Mouse (Mus musculus): ENCODE data around the gene Bach1. TPM values are rescaled to one million over a fixed set of nuclear protein-coding genes. Genes with fewer than 3 reads are reported as not detected.

Gene Bach1
- polyA plus RNA-seq, 1 experiment from 2014 or later: 9.6 TPM

DNA sequence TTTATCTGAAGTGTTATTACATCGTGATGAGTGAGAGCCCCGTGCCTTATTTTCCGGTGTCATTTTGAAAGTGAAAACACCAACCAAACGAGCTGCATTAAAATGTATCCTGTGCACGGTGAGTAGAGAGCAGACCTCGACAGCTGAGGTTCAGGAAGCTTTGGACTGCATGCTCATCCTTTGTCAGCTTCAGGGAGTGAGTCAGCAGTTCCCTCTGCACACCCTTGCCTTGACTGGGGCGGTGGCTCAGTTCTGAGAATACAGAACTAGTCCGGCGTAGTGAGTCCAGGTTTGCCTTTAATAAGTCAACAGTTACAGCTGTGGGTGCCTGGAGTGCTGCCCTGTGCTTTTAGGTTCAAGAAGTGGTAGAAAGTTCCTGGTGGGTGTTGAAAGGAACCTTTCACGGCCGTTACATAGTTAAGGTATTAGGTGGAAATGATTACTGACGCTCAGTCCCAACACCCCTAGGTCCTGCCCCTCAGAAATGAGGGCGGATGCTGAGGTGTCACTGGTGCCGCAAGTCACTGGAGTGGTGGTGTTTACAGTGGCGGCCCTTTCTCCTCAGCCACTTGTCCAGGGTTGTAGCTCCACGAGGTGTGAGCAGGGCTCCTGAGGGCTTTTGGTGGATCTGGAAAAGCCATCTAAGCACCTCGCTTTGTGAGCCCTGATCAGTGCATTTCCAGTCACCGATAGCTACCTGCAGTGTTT is 14.4 kb downstream of the Bach1 start:
- 65% methylated on average over 18 of the region's 18 CpGs for WGBS
- ATAC-seq (ENCODE audit: insufficient read depth, low FRiP score): peak; percentile 78
- no peak overlapping the region for H3K27ac ChIP-seq (ENCODE audit: low read length)

DNA sequence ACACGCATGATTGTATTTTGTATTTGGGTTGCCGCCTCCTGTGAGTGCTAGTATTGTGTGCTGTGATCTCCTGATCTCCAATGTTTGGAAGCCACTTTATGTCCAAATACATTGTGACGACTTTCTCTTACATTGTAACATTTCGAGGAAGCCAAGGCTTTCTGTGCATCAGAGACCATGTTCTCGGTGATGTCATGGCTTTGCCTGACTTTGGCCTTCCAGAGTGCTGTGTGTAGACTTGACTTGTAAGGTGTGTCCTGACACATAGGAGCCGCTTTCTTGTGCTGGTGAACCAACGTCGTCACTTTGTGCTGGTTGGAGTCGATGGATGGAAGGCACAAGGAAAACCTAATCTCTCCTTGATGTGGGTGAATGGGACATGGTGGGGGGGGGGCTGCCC is 15.8 kb downstream of the Bach1 start:
- 85% methylated on average over 9 of the region's 9 CpGs for whole genome bisulfite sequencing
- Histone ChIP-seq H3K4me2 (ENCODE audit: low read depth, low read length) (no peak overlapping the region), H3K4me3 (replicated peaks; ENCODE audit: low read length) (no peak overlapping the region), H3K27ac (ENCODE audit: low read length) (no peak overlapping the region), H3K9ac (ENCODE audit: low read length) (no peak overlapping the region), H3K27me3 (ENCODE audit: control insufficient read depth, insufficient read depth, low read length) (no peaks in the 10 kb centered on the region), H3K4me1 (ENCODE audit: control insufficient read depth, insufficient read depth, low read length) (peaks cover 16% of the 10 kb centered on the region), H3K36me3 (ENCODE audit: control insufficient read depth, insufficient read depth, low read length) (no peaks in the 10 kb centered on the region), H3K9me3 (replicated peaks; ENCODE audit: control insufficient read depth, low read length) (no peaks in the 10 kb centered on the region)
- ATAC-seq (ENCODE audit: insufficient read depth, low FRiP score): no peak

More for the DNA sequence above, 14.4 kb downstream of the Bach1 start:
- no peaks in the 10 kb centered on the region for H3K27me3 ChIP-seq (ENCODE audit: control insufficient read depth, insufficient read depth, low read length)
- peaks cover 22% of the 10 kb centered on the region for H3K4me1 ChIP-seq (ENCODE audit: control insufficient read depth, insufficient read depth, low read length)
- no peak overlapping the region for H3K4me3 ChIP-seq (replicated peaks; ENCODE audit: low read length)
- H3K9me3 ChIP-seq (replicated peaks; ENCODE audit: control insufficient read depth, low read length): no peaks in the 10 kb centered on the region
- H3K9ac ChIP-seq (ENCODE audit: low read length): no peak overlapping the region
- no peaks in the 10 kb centered on the region for H3K36me3 ChIP-seq (ENCODE audit: control insufficient read depth, insufficient read depth, low read length)
- no peak overlapping the region for H3K4me2 ChIP-seq (ENCODE audit: low read depth, low read length)

DNA sequence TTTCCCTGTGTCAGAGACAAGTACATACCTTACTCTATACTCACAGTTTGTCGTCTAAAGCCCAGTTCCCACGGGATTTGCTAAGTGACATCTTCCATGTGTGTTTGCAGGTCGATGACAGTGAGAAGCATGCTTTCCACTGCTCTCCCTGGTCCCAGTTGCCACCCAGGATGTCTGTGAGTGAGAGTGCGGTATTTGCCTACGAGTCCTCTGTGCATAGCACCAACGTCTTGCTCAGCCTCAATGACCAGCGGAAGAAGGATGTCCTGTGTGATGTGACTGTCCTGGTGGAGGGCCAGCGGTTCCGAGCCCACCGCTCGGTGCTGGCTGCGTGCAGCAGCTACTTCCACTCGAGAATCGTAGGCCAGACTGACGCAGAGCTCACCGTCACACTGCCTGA is 16.5 kb downstream of the Bach1 start:
- no peak overlapping the region for H3K9ac ChIP-seq (ENCODE audit: low read length)
- no peaks in the 10 kb centered on the region for H3K27me3 ChIP-seq (ENCODE audit: control insufficient read depth, insufficient read depth, low read length)
- no peaks in the 10 kb centered on the region for H3K36me3 ChIP-seq (ENCODE audit: control insufficient read depth, insufficient read depth, low read length)
- H3K4me2 ChIP-seq (ENCODE audit: low read depth, low read length): no peak overlapping the region
- no peak overlapping the region for H3K27ac ChIP-seq (ENCODE audit: low read length)
- no peak overlapping the region for H3K4me3 ChIP-seq (replicated peaks; ENCODE audit: low read length)
- no peaks in the 10 kb centered on the region for H3K9me3 ChIP-seq (replicated peaks; ENCODE audit: control insufficient read depth, low read length)
- ATAC-seq (ENCODE audit: insufficient read depth, low FRiP score): no peak
- peaks cover 16% of the 10 kb centered on the region for H3K4me1 ChIP-seq (ENCODE audit: control insufficient read depth, insufficient read depth, low read length)
- 89% methylated on average over 16 of the region's 16 CpGs for WGBS

DNA sequence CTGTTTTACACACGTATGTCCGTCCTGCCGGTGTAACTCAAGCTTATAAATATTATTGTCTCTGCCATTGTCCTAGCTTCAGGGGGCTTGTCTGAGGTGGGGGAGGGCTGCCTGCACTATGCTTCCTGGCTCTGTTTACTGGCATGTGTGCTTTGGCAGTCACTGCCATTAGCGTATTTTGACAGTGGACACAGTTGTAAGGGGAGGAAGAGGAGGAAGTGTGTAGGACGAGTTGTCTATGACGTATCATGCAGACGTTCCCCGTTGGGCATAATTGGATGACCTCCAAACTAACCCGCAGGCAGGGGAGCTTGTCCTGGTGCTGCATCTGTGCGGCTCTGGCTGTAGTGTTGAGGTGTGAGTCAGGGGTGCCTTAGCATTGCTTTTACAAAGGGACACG is 17.5 kb downstream of the Bach1 start:
- Histone ChIP-seq H3K4me1 (ENCODE audit: control insufficient read depth, insufficient read depth, low read length) (peaks cover 16% of the 10 kb centered on the region), H3K4me3 (replicated peaks; ENCODE audit: low read length) (no peak overlapping the region), H3K9ac (ENCODE audit: low read length) (no peak overlapping the region), H3K27ac (ENCODE audit: low read length) (peak overlapping the region; percentile 12; the same call in 1 of the 2 replicates), H3K27me3 (ENCODE audit: control insufficient read depth, insufficient read depth, low read length) (no peaks in the 10 kb centered on the region), H3K9me3 (replicated peaks; ENCODE audit: control insufficient read depth, low read length) (no peaks in the 10 kb centered on the region), H3K36me3 (ENCODE audit: control insufficient read depth, insufficient read depth, low read length) (no peaks in the 10 kb centered on the region), H3K4me2 (ENCODE audit: low read depth, low read length) (no peak overlapping the region)
- peak; percentile 42; the same call in 1 of the 2 replicates for ATAC-seq (ENCODE audit: insufficient read depth, low FRiP score)
- WGBS: 67% methylated on average over 11 of the region's 11 CpGs

DNA sequence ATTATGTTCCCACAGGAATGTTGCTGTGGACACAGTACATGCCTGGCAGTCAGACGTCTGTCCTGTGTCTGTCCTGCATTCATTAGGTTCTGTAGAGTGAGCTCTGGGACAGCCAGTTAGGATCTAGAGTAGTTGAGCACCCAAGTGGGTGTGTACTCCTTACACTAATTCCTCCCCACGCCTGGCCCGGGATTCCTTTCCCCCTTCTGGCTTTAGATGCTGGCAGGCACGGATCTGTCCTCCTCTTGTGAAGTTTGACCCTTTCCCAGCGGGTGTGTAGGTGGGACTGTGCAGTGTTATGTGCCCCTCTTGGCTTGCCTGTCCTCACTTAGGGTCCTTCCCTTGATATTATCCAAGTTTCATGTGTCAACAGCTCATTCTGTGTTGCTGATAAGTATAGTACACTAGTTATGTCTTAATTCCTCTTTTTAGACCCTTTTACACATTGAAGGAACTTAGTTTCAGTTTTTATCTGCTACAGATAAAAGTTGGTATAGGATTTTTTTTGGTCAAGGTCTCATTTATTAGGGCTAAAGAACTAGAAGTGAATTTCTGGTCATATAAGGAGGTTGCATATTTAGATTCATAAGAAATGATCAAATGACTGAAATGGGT is 18.4 kb downstream of the Bach1 start:
- no peaks in the 10 kb centered on the region for H3K27me3 ChIP-seq (ENCODE audit: control insufficient read depth, insufficient read depth, low read length)
- ATAC-seq (ENCODE audit: insufficient read depth, low FRiP score): no peak
- no peak overlapping the region for H3K9ac ChIP-seq (ENCODE audit: low read length)
- 60% methylated on average over 5 of the region's 5 CpGs for WGBS
- H3K4me3 ChIP-seq (replicated peaks; ENCODE audit: low read length): no peak overlapping the region
- no peaks in the 10 kb centered on the region for H3K9me3 ChIP-seq (replicated peaks; ENCODE audit: control insufficient read depth, low read length)
- H3K4me1 ChIP-seq (ENCODE audit: control insufficient read depth, insufficient read depth, low read length): peaks cover 16% of the 10 kb centered on the region
- H3K4me2 ChIP-seq (ENCODE audit: low read depth, low read length): no peak overlapping the region
- H3K36me3 ChIP-seq (ENCODE audit: control insufficient read depth, insufficient read depth, low read length): no peaks in the 10 kb centered on the region
- no peak overlapping the region for H3K27ac ChIP-seq (ENCODE audit: low read length)

DNA sequence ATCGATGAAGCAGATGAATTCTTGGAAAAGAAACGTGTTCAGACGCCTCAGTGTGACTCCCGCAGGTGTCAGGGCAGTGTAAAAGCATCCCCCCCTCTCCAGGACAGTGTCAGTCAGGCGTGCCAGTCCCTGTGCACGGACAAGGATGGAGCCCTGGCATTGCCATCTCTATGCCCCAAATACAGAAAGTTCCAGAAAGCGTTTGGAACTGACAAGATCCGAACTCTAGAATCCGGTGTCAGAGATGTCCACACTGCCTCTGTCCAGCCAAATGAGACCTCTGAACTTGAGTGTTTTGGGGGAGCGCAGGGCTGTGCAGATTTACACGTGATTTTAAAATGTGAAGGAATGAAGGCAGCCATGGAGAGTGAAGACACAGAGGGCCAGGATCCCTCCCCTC is 20.3 kb downstream of the Bach1 start:
- Histone ChIP-seq H3K9ac (ENCODE audit: low read length) (no peak overlapping the region), H3K4me3 (replicated peaks; ENCODE audit: low read length) (no peak overlapping the region), H3K27ac (ENCODE audit: low read length) (no peak overlapping the region), H3K36me3 (ENCODE audit: control insufficient read depth, insufficient read depth, low read length) (no peaks in the 10 kb centered on the region), H3K9me3 (replicated peaks; ENCODE audit: control insufficient read depth, low read length) (no peaks in the 10 kb centered on the region), H3K4me1 (ENCODE audit: control insufficient read depth, insufficient read depth, low read length) (peaks cover 9% of the 10 kb centered on the region), H3K4me2 (ENCODE audit: low read depth, low read length) (no peak overlapping the region), H3K27me3 (ENCODE audit: control insufficient read depth, insufficient read depth, low read length) (no peaks in the 10 kb centered on the region)
- ATAC-seq (ENCODE audit: insufficient read depth, low FRiP score): no peak
- 87% methylated on average over 11 of the region's 11 CpGs for WGBS

DNA sequence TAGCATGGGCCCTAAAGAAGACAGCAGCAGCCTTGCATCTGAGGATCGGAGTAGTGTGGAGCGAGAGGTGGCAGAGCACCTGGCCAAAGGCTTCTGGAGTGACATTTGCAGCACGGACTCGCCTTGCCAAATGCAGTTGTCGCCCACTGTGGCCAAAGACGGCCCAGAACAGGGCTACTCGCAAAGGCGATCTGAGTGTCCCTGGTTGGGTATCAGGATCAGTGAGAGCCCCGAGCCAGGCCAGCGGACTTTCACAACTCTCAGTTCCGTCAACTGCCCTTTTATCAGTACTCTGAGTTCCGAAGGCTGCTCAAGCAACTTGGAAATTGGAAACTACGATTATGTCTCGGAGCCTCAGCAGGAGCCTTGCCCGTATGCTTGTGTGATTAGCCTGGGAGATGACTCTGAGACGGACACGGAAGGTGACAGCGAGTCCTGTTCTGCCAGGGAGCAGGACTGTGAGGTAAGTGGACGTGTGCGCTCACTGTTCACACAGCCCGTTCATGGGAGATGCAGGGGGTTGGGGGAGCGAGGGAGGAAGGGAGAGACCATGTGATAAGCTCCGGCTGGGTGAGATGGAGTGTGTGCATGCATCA is 21.0 kb downstream of the Bach1 start:
- peaks cover 7% of the 10 kb centered on the region; the same call in 1 of the 2 replicates for H3K4me1 ChIP-seq (ENCODE audit: control insufficient read depth, insufficient read depth, low read length)
- no peak overlapping the region for H3K9ac ChIP-seq (ENCODE audit: low read length)
- no peaks in the 10 kb centered on the region for H3K36me3 ChIP-seq (ENCODE audit: control insufficient read depth, insufficient read depth, low read length)
- no peaks in the 10 kb centered on the region for H3K9me3 ChIP-seq (replicated peaks; ENCODE audit: control insufficient read depth, low read length)
- H3K4me3 ChIP-seq (replicated peaks; ENCODE audit: low read length): no peak overlapping the region
- WGBS: 92% methylated on average over 23 of the region's 23 CpGs
- ATAC-seq (ENCODE audit: insufficient read depth, low FRiP score): no peak
- H3K27me3 ChIP-seq (ENCODE audit: control insufficient read depth, insufficient read depth, low read length): no peaks in the 10 kb centered on the region
- no peak overlapping the region for H3K27ac ChIP-seq (ENCODE audit: low read length)
- H3K4me2 ChIP-seq (ENCODE audit: low read depth, low read length): no peak overlapping the region

DNA sequence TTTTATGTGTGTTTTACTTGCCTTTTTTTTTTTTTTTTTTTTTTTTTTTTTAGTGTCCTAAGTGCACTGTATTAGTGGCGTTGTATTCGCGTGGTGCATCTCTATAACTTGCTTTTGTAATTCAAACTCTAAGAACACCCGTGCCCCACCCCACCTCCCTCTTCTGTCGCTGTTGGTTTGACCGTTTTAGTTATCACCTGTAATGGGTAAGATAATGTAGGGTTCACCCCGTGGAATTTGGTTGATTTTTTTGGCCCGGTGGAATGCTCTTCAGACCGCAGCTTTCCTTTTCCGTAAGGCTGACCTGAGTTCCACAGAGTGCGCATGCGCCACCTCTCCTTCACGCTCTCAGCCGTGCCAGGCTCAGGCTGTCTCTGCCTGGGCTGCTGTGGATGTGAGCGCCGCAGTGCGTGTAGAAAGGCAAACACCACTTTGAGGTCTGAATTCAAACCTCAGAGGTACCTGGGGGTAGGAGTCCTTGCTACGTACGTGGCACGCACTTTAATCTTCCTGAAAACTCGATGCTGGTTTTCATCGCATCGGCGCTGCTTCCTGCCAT is 22.2 kb downstream of the Bach1 start:
- H3K4me2 ChIP-seq (ENCODE audit: low read depth, low read length): no peak overlapping the region
- no peaks in the 10 kb centered on the region for H3K27me3 ChIP-seq (ENCODE audit: control insufficient read depth, insufficient read depth, low read length)
- H3K4me3 ChIP-seq (replicated peaks; ENCODE audit: low read length): no peak overlapping the region
- no peak for ATAC-seq (ENCODE audit: insufficient read depth, low FRiP score)
- H3K4me1 ChIP-seq (ENCODE audit: control insufficient read depth, insufficient read depth, low read length): peaks cover 10% of the 10 kb centered on the region; the same call in 1 of the 2 replicates
- H3K27ac ChIP-seq (ENCODE audit: low read length): no peak overlapping the region
- H3K9ac ChIP-seq (ENCODE audit: low read length): no peak overlapping the region
- H3K9me3 ChIP-seq (replicated peaks; ENCODE audit: control insufficient read depth, low read length): no peaks in the 10 kb centered on the region
- WGBS: 91% methylated on average over 24 of the region's 24 CpGs
- no peaks in the 10 kb centered on the region for H3K36me3 ChIP-seq (ENCODE audit: control insufficient read depth, insufficient read depth, low read length)

DNA sequence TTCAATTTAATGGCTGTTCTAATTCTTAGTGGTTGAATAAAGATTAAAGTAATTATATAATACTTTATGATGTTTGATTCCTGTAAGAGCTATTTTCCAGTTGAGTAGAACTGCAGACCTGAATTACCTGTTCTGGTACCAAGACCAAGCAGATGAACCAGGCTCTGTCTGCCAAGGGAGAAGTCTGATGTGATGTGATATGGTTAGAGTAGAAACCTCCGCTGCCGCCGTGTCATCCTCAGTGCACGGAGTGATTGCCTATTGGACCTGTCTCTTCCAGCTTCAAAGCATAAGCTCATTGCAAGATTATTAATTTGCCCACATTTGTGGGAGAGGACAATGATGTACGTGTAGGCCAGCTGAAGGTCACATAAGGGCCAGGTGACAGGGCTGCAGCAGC is 24.1 kb downstream of the Bach1 start:
- Histone ChIP-seq H3K9ac (ENCODE audit: low read length) (no peak overlapping the region), H3K4me3 (replicated peaks; ENCODE audit: low read length) (no peak overlapping the region), H3K4me2 (ENCODE audit: low read depth, low read length) (no peak overlapping the region), H3K27ac (ENCODE audit: low read length) (no peak overlapping the region), H3K9me3 (replicated peaks; ENCODE audit: control insufficient read depth, low read length) (no peaks in the 10 kb centered on the region), H3K36me3 (ENCODE audit: control insufficient read depth, insufficient read depth, low read length) (no peaks in the 10 kb centered on the region), H3K4me1 (ENCODE audit: control insufficient read depth, insufficient read depth, low read length) (0 out of 2 replicates have a peak, but pooled peaks cover 3% of the 10 kb centered on the region), H3K27me3 (ENCODE audit: control insufficient read depth, insufficient read depth, low read length) (no peaks in the 10 kb centered on the region)
- no peak for ATAC-seq (ENCODE audit: insufficient read depth, low FRiP score)
- 91% methylated on average over 5 of the region's 5 CpGs for WGBS

Data from stomach, embryonic 16.5 days (tissue).